Mouse (Mus musculus): ENCODE measurements around the gene Cyfip2. TPM values are rescaled to one million over a fixed set of nuclear protein-coding genes. Genes with fewer than 3 reads are reported as not detected.

Cyfip2 gene
- total and polyA plus RNA-seq, 3 experiments, result 28.8 to 68.8 (median 55.2) TPM

- no peaks in the 10 kb centered on the region for H3K79me2 ChIP-seq (replicated peaks; ENCODE audit: control insufficient read depth, insufficient read depth, low read length)
- WGBS, result 84% methylated on average over 6 of the region's 6 CpGs
- no peak overlapping the region for H3K9ac ChIP-seq (ENCODE audit: low read depth, low read length)
- no peak for TF ChIP-seq CTCF (IDR thresholded peaks at IDR 0.05)
- TF ChIP-seq EP300 (IDR thresholded peaks at IDR 0.05; ENCODE audit: insufficient read depth, low read depth, low read length), result no peak
- no peak for TF ChIP-seq POLR2A (IDR thresholded peaks at IDR 0.05; ENCODE audit: insufficient read depth, low read depth, low read length)
- no peaks in the 10 kb centered on the region for H3K36me3 ChIP-seq (ENCODE audit: control insufficient read depth, insufficient read depth, low read length)
- intact Hi-C loops (cut with DNase I), result no loop called here
- no peaks in the 10 kb centered on the region for H3K27me3 ChIP-seq (ENCODE audit: control insufficient read depth, insufficient read depth, low read length)
- no peaks in the 10 kb centered on the region for H3K4me1 ChIP-seq (ENCODE audit: control insufficient read depth, insufficient read depth, low read length)
- no peak for DNase-seq
- H3K4me3 ChIP-seq, result no peak overlapping the region
- no peak overlapping the region for H3K27ac ChIP-seq
Measured at GRCm38 (mm10) chr11:46230184-46230583, 82.5 kb downstream of the Cyfip2 start.

- Histone ChIP-seq H3K9ac (ENCODE audit: low read depth, low read length) (no peak overlapping the region), H3K27ac (no peak overlapping the region), H3K79me2 (replicated peaks; ENCODE audit: control insufficient read depth, insufficient read depth, low read length) (no peaks in the 10 kb centered on the region), H3K36me3 (ENCODE audit: control insufficient read depth, insufficient read depth, low read length) (no peaks in the 10 kb centered on the region), H3K27me3 (ENCODE audit: control insufficient read depth, insufficient read depth, low read length) (no peaks in the 10 kb centered on the region), H3K4me3 (no peak overlapping the region), H3K4me1 (ENCODE audit: control insufficient read depth, insufficient read depth, low read length) (no peaks in the 10 kb centered on the region)
- intact Hi-C loops (cut with DNase I), result no loop called here
- 88% methylated on average over 5 of the region's 5 CpGs for WGBS
- no peak for TF ChIP-seq POLR2A (IDR thresholded peaks at IDR 0.05; ENCODE audit: insufficient read depth, low read depth, low read length)
- TF ChIP-seq CTCF (IDR thresholded peaks at IDR 0.05), result no peak
- TF ChIP-seq EP300 (IDR thresholded peaks at IDR 0.05; ENCODE audit: insufficient read depth, low read depth, low read length), result no peak
- no peak for DNase-seq
Measured at GRCm38 (mm10) chr11:46225345-46225744, 87.3 kb downstream of the Cyfip2 start.

GRCm38 (mm10) chr11:46223575-46223974 is 89.1 kb downstream of the Cyfip2 start:
- TF ChIP-seq CTCF (IDR thresholded peaks at IDR 0.05) (peak; percentile 44), POLR2A (IDR thresholded peaks at IDR 0.05; ENCODE audit: insufficient read depth, low read depth, low read length) (no peak)
- no peaks in the 10 kb centered on the region for H3K79me2 ChIP-seq (replicated peaks; ENCODE audit: control insufficient read depth, insufficient read depth, low read length)
- H3K9ac ChIP-seq (ENCODE audit: low read depth, low read length), result no peak overlapping the region
- no peaks in the 10 kb centered on the region for H3K4me1 ChIP-seq (ENCODE audit: control insufficient read depth, insufficient read depth, low read length)
- no peak overlapping the region for H3K4me3 ChIP-seq
- no peaks in the 10 kb centered on the region for H3K36me3 ChIP-seq (ENCODE audit: control insufficient read depth, insufficient read depth, low read length)
- H3K27ac ChIP-seq, result no peak overlapping the region
- no peaks in the 10 kb centered on the region for H3K27me3 ChIP-seq (ENCODE audit: control insufficient read depth, insufficient read depth, low read length)
- no peak for DNase-seq
- WGBS, result 73% methylated on average over 2 of the region's 2 CpGs
- intact Hi-C loops (cut with DNase I), result no loop called here

GRCm38 (mm10) chr11:46220211-46220610 is 92.4 kb downstream of the Cyfip2 start:
- Histone ChIP-seq H3K79me2 (replicated peaks; ENCODE audit: control insufficient read depth, insufficient read depth, low read length) (no peaks in the 10 kb centered on the region), H3K4me3 (no peak overlapping the region), H3K4me1 (ENCODE audit: control insufficient read depth, insufficient read depth, low read length) (no peaks in the 10 kb centered on the region), H3K36me3 (ENCODE audit: control insufficient read depth, insufficient read depth, low read length) (no peaks in the 10 kb centered on the region), H3K9ac (ENCODE audit: low read depth, low read length) (no peak overlapping the region), H3K27ac (no peak overlapping the region), H3K27me3 (ENCODE audit: control insufficient read depth, insufficient read depth, low read length) (no peaks in the 10 kb centered on the region)
- TF ChIP-seq POLR2A (IDR thresholded peaks at IDR 0.05; ENCODE audit: insufficient read depth, low read depth, low read length) (no peak), EP300 (IDR thresholded peaks at IDR 0.05; ENCODE audit: insufficient read depth, low read depth, low read length) (no peak), CTCF (IDR thresholded peaks at IDR 0.05) (no peak)
- WGBS, result 81% methylated on average over 2 of the region's 2 CpGs
- intact Hi-C loops (cut with DNase I), result no loop called here
- DNase-seq, result no peak

- no peak for DNase-seq
- 80% methylated on average over 9 of the region's 9 CpGs for WGBS
- H3K9ac ChIP-seq (ENCODE audit: low read depth, low read length), result no peak overlapping the region
- peaks cover 3% of the 10 kb centered on the region for H3K4me1 ChIP-seq (ENCODE audit: control insufficient read depth, insufficient read depth, low read length)
- H3K27ac ChIP-seq, result no peak overlapping the region
- TF ChIP-seq CTCF (IDR thresholded peaks at IDR 0.05) (no peak), EP300 (IDR thresholded peaks at IDR 0.05; ENCODE audit: insufficient read depth, low read depth, low read length) (no peak), POLR2A (IDR thresholded peaks at IDR 0.05; ENCODE audit: insufficient read depth, low read depth, low read length) (no peak)
- no peaks in the 10 kb centered on the region for H3K36me3 ChIP-seq (ENCODE audit: control insufficient read depth, insufficient read depth, low read length)
- H3K79me2 ChIP-seq (replicated peaks; ENCODE audit: control insufficient read depth, insufficient read depth, low read length), result no peaks in the 10 kb centered on the region
- no peaks in the 10 kb centered on the region for H3K27me3 ChIP-seq (ENCODE audit: control insufficient read depth, insufficient read depth, low read length)
- intact Hi-C loops (cut with DNase I), result loop anchor here (5.0 kb wide), 1 partner anchor 202 kb away; no protein-coding TSS in a partner anchor
- no peak overlapping the region for H3K4me3 ChIP-seq
Measured at GRCm38 (mm10) chr11:46219380-46219779, 93.3 kb downstream of the Cyfip2 start.

- TF ChIP-seq EP300 (IDR thresholded peaks at IDR 0.05; ENCODE audit: insufficient read depth, low read depth, low read length) (no peak), CTCF (IDR thresholded peaks at IDR 0.05) (no peak), POLR2A (IDR thresholded peaks at IDR 0.05; ENCODE audit: insufficient read depth, low read depth, low read length) (no peak)
- no peak overlapping the region for H3K9ac ChIP-seq (ENCODE audit: low read depth, low read length)
- no peak overlapping the region for H3K27ac ChIP-seq
- H3K4me1 ChIP-seq (ENCODE audit: control insufficient read depth, insufficient read depth, low read length), result peaks cover 4% of the 10 kb centered on the region
- no peaks in the 10 kb centered on the region for H3K36me3 ChIP-seq (ENCODE audit: control insufficient read depth, insufficient read depth, low read length)
- DNase-seq, result no peak
- no peaks in the 10 kb centered on the region for H3K27me3 ChIP-seq (ENCODE audit: control insufficient read depth, insufficient read depth, low read length)
- no peaks in the 10 kb centered on the region for H3K79me2 ChIP-seq (replicated peaks; ENCODE audit: control insufficient read depth, insufficient read depth, low read length)
- 64% methylated on average over 5 of the region's 5 CpGs for WGBS
- intact Hi-C loops (cut with DNase I), result loop anchor here (5.0 kb wide), 1 partner anchor 201 kb away; no protein-coding TSS in a partner anchor
- H3K4me3 ChIP-seq, result no peak overlapping the region
Measured at GRCm38 (mm10) chr11:46218584-46218983, 94.1 kb downstream of the Cyfip2 start.

All from heart, adult 2 months (tissue).